Mouse (Mus musculus): ENCODE results near the gene Frk. TPM values are rescaled to one million over a fixed set of nuclear protein-coding genes. Genes with fewer than 3 reads are reported as not detected.
"Not testable (repeated sequence)": the region's sequence is repeated elsewhere in the genome, so short reads cannot be mapped to it uniquely, and the experiment has no call there.

Gene Frk
- total RNA-seq (2015; ENCODE audit: low replicate concordance), result 2.9 TPM in 1 of 2 replicates, not detected in the other
- not detected in 2 replicates for total RNA-seq (2017; ENCODE audit: low replicate concordance)

GRCm38 (mm10) chr10:34483297-34484013, at the start of gene Frk:
Gene Frk (plus strand): TSS chr10:34483399.
- no peak for ATAC-seq (replicated peaks; ENCODE audit: low FRiP score, poor library complexity, severe bottlenecking)

- not testable (repeated sequence) for ATAC-seq (replicated peaks; ENCODE audit: low FRiP score, poor library complexity, severe bottlenecking)
These were observed 49.0 kb upstream of the Frk start for GRCm38 (mm10) chr10:34434191-34434590.

GRCm38 (mm10) chr10:34449469-34449868, 33.7 kb upstream of the Frk start:
- ATAC-seq (replicated peaks; ENCODE audit: low FRiP score, poor library complexity, severe bottlenecking), result no peak

GRCm38 (mm10) chr10:34461451-34461850, 21.7 kb upstream of the Frk start:
- no peak for ATAC-seq (replicated peaks; ENCODE audit: low FRiP score, poor library complexity, severe bottlenecking)

- no peak for ATAC-seq (replicated peaks; ENCODE audit: low FRiP score, poor library complexity, severe bottlenecking)
These were observed 18.9 kb upstream of the Frk start for GRCm38 (mm10) chr10:34464321-34464720.

GRCm38 (mm10) chr10:34469037-34469436, 14.2 kb upstream of the Frk start:
- no peak for ATAC-seq (replicated peaks; ENCODE audit: low FRiP score, poor library complexity, severe bottlenecking)

GRCm38 (mm10) chr10:34479942-34480455, 3.2 kb upstream of the Frk start:
- ATAC-seq (replicated peaks; ENCODE audit: low FRiP score, poor library complexity, severe bottlenecking), result no peak

GRCm38 (mm10) chr10:34484014-34484411, 814 bp downstream of the Frk start:
- ATAC-seq (replicated peaks; ENCODE audit: low FRiP score, poor library complexity, severe bottlenecking), result no peak

- no peak for ATAC-seq (replicated peaks; ENCODE audit: low FRiP score, poor library complexity, severe bottlenecking)
These were observed 1.9 kb downstream of the Frk start for GRCm38 (mm10) chr10:34485079-34485478.

GRCm38 (mm10) chr10:34507807-34508206, 24.6 kb downstream of the Frk start:
- no peak for ATAC-seq (replicated peaks; ENCODE audit: low FRiP score, poor library complexity, severe bottlenecking)

GRCm38 (mm10) chr10:34508593-34508992, 25.4 kb downstream of the Frk start:
- no peak for ATAC-seq (replicated peaks; ENCODE audit: low FRiP score, poor library complexity, severe bottlenecking)

GRCm38 (mm10) chr10:34509256-34509655, 26.1 kb downstream of the Frk start:
- no peak for ATAC-seq (replicated peaks; ENCODE audit: low FRiP score, poor library complexity, severe bottlenecking)

- ATAC-seq (replicated peaks; ENCODE audit: low FRiP score, poor library complexity, severe bottlenecking), result no peak
These were observed 28.0 kb downstream of the Frk start for GRCm38 (mm10) chr10:34511192-34511591.

- no peak for ATAC-seq (replicated peaks; ENCODE audit: low FRiP score, poor library complexity, severe bottlenecking)
These were observed 29.4 kb downstream of the Frk start for GRCm38 (mm10) chr10:34512551-34512950.

GRCm38 (mm10) chr10:34525598-34525997, 42.4 kb downstream of the Frk start:
- no peak for ATAC-seq (replicated peaks; ENCODE audit: low FRiP score, poor library complexity, severe bottlenecking)

- ATAC-seq (replicated peaks; ENCODE audit: low FRiP score, poor library complexity, severe bottlenecking), result no peak
These were observed 48.6 kb downstream of the Frk start for GRCm38 (mm10) chr10:34531766-34532165.

GRCm38 (mm10) chr10:34532507-34532906, 49.3 kb downstream of the Frk start:
- ATAC-seq (replicated peaks; ENCODE audit: low FRiP score, poor library complexity, severe bottlenecking), result no peak

- ATAC-seq (replicated peaks; ENCODE audit: low FRiP score, poor library complexity, severe bottlenecking), result no peak
These were observed 57.5 kb downstream of the Frk start for GRCm38 (mm10) chr10:34540687-34541086.

- ATAC-seq (replicated peaks; ENCODE audit: low FRiP score, poor library complexity, severe bottlenecking), result no peak
These were observed 58.7 kb downstream of the Frk start for GRCm38 (mm10) chr10:34541717-34542490.

- ATAC-seq (replicated peaks; ENCODE audit: low FRiP score, poor library complexity, severe bottlenecking), result no peak
These were observed 67.4 kb downstream of the Frk start for GRCm38 (mm10) chr10:34550612-34551011.

GRCm38 (mm10) chr10:34551636-34552035, 68.4 kb downstream of the Frk start:
- no peak for ATAC-seq (replicated peaks; ENCODE audit: low FRiP score, poor library complexity, severe bottlenecking)

All from erythroid progenitor cell, adult 5-6 weeks (primary cell).